Mouse (Mus musculus) kidney, postnatal 25 days (tissue): ENCODE results near the gene Mnx1.

Experiments used
- DNase-seq, 2 experiments: peaks; one replicate each; pipeline ENCODE4 v3.0.0; 2021; ENCODE audit warnings: mixed read lengths in 2 of 2

Gene Mnx1

GRCm38 (mm10) chr5:29478208-29479197 is at the start of gene Mnx1:
TSS of gene Mnx1 (minus strand) at chr5:29478470.
- DNase-seq, result no peak

- no peak for DNase-seq
Measured at GRCm38 (mm10) chr5:29516432-29516831, 38.2 kb upstream of the Mnx1 start.

- DNase-seq, result no peak
Measured at GRCm38 (mm10) chr5:29515888-29516287, 37.6 kb upstream of the Mnx1 start.

- DNase-seq, result no peak
Measured at GRCm38 (mm10) chr5:29507013-29507412, 28.7 kb upstream of the Mnx1 start.

- no peak for DNase-seq
Measured at GRCm38 (mm10) chr5:29487321-29487720, 9.1 kb upstream of the Mnx1 start.

- DNase-seq, result no peak
Measured at GRCm38 (mm10) chr5:29485941-29486320, 7.7 kb upstream of the Mnx1 start.

GRCm38 (mm10) chr5:29484965-29485940 is 7.0 kb upstream of the Mnx1 start:
- DNase-seq, result peak in 1 of 2 experiments; percentile 8

- no peak for DNase-seq
Measured at GRCm38 (mm10) chr5:29483801-29484200, 5.5 kb upstream of the Mnx1 start.

- peak in 1 of 2 experiments; percentile 31 for DNase-seq
Measured at GRCm38 (mm10) chr5:29479198-29479593, 926 bp upstream of the Mnx1 start.

- DNase-seq, result no peak
Measured at GRCm38 (mm10) chr5:29477474-29478207, 629 bp downstream of the Mnx1 start.

- DNase-seq, result no peak
Measured at GRCm38 (mm10) chr5:29476021-29476420, 2.2 kb downstream of the Mnx1 start.

- no peak for DNase-seq
Measured at GRCm38 (mm10) chr5:29475556-29475955, 2.7 kb downstream of the Mnx1 start.

GRCm38 (mm10) chr5:29475041-29475440 is 3.2 kb downstream of the Mnx1 start:
- DNase-seq, result no peak

- DNase-seq, result no peak
Measured at GRCm38 (mm10) chr5:29474246-29474960, 3.9 kb downstream of the Mnx1 start.

GRCm38 (mm10) chr5:29473551-29474245 is 4.6 kb downstream of the Mnx1 start:
- DNase-seq, result no peak

- DNase-seq, result no peak
Measured at GRCm38 (mm10) chr5:29471855-29472665, 6.2 kb downstream of the Mnx1 start.

GRCm38 (mm10) chr5:29471396-29471795 is 6.9 kb downstream of the Mnx1 start:
- no peak for DNase-seq

- no peak for DNase-seq
Measured at GRCm38 (mm10) chr5:29470851-29471394, 7.3 kb downstream of the Mnx1 start.

GRCm38 (mm10) chr5:29470271-29470670 is 8.0 kb downstream of the Mnx1 start:
- DNase-seq, result no peak

GRCm38 (mm10) chr5:29469501-29469900 is 8.8 kb downstream of the Mnx1 start:
- no peak for DNase-seq
